Mouse (Mus musculus) monocyte, adult 5-6 weeks (primary cell): ENCODE data around the gene Olfr667. TPM values are rescaled to one million over a fixed set of nuclear protein-coding genes. Genes with fewer than 3 reads are reported as not detected.

ENCODE experiments used
- ATAC-seq: fragments of 153-309, 156-312 bp; replicated peaks from 2 replicates; pipeline ENCODE4 v1.8.0; 2017; ENCODE audit warnings: mild to moderate bottlenecking; ENCODE audit not compliant: low TSS enrichment, insufficient number of reproducible peaks, severe bottlenecking, poor library complexity, low FRiP score
- total RNA-seq: library from RNA; stranded (forward); fragments of 200-1000, 200-491, 200-594 nt; gene quantifications from 3 replicates; pipeline ENCODE4 v1.2.3, GENCODE M21; 2017

The Olfr667 gene
- total RNA-seq = not detected in 3 replicates

DNA sequence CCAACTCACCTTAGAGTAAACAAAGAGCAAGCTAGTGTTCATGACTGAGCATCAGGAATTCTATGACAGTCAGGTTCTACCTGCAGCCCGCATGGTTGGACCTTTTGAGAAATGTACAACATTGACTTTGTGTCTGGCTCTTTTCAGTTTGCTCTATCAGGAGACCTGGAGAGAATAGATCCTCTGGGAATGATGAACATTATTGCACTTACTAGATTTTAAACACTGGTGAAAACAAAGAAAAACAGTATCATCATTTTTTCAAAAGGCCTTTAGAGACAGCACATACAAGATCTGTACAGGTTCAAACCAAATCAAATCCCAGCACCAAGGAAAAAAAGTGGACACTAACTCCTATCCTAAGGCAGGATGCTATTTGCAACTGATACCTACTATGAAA is at the start of gene Olfr667:
Gene Olfr667, minus strand, starts transcription at position 101 of the 400 bp plus-strand sequence.
- no peak for ATAC-seq

DNA sequence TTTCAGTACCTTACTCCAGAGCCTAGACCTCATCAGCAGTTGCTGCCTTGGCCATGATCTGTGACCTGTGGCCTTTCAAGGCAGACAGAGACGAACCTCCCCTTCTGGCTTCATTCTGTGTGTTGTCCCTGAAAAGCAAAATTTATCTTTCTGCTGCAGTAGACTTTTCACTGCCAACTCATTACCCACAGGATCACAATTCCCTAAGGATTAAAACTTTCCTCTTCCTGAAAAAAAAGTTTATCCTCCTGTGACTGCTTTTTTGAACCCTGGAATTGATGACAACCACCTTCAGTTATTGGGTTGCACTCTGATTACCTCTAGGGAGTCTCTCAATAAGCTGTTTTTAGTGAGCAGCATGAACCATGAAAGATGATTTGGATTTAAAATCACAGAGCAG is 41.2 kb upstream of the Olfr667 start, which contains the start of gene Olfr670:
Gene Olfr670, minus strand, starts transcription at position 101 of the 400 bp plus-strand sequence.
- no peak for ATAC-seq

DNA sequence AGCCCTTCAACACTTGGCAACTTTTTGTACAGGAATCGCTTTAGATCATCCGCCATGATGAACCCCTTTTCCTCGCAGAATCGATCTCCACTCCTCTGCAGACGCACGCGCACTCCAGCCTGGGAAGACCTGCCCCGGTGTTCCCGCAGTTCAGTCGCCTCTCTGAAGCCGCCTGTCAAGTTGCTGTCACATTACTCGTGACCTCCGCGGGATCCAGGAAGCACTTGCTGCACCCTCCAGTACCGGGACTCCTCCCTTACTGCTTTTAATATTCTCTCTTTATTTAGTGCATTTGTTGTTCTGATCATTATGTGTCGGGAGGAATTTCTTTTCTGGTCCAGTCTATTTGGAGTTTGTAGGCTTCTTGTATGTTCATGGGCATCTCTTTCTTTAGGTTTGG is 29.0 kb upstream of the Olfr667 start:
- peak; percentile 73; the same call in 1 of the 2 replicates for ATAC-seq

DNA sequence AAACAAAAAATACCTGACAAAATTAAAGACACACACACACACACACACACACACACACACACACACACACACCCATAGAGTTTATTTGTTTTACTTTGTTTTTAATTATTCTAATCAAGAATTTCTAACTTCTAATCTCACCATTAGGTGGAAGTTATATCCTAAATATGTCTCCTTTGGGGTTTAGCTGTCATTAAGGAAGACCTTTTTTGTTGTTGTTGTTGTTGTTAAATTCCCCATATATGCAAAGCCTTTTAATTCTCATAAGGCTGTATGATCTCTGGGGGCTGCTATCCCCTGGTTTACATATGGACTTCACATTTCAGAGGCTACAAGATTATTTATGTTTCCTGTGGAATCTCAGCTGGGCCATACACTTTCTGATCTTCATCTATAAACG is 12.7 kb upstream of the Olfr667 start, which contains the start of gene Olfr669:
Gene Olfr669, plus strand, starts transcription at position 301 of the 400 bp plus-strand sequence.
- no peak for ATAC-seq

DNA sequence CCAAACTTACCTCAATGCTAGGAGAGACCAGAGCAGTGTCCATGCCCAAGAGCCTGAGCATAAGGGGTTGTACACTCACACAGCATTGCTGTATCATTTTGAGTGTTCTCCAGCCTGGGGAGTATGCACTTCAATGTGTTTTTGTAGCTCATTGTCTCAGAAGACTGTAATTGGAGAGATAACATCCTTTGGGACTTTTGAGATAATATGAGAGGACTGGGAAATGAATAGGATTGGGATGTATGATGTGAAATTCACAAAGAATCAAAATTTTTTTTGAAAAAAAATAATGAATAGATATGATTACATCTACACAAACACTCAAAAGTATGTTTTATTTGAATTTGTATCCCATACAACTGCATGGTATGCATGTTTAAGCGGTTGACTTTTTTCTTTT is 6.7 kb upstream of the Olfr667 start, which contains the start of gene Olfr668:
Gene Olfr668, minus strand, starts transcription at position 101 of the 400 bp plus-strand sequence.
- no peak for ATAC-seq

DNA sequence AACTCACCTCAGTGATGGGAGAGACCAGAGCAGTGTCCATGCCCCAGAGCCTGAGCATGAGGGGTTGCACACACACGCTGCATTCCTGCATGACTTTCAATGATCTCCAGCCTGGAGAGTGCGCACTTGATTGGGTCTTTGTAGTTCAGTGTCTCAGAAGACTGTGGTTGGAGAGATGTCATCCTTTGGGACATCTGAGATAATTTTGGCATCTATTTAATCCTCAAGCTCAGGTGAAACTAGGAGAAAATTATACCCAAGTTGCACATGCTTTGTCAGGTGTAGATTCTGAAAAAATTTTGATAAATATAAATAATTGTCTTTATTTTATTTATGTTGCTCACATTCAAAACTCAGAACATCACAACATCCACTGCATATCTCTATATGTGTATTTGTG is 25.4 kb downstream of the Olfr667 start, which contains the start of gene Olfr666:
Gene Olfr666, minus strand, starts transcription at position 101 of the 400 bp plus-strand sequence.
- no peak for ATAC-seq

DNA sequence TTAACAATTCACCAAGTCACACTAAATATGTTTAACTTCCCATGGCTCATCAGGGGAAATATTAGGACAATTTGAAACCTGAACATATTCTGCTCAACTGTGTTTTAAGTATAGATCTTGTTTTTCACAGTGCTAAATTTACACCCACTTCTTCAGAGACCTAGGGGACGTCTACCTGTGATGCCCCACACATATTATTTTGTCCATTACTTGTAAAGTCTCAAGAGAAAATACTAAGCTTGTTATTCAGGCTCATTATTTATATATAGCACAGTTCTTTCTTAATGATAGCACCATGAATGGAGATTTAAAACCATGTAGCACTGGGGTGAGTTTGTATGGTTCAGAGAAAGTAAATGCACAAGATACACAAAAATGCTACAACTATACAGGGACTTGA is 43.6 kb downstream of the Olfr667 start, which contains the start of gene Olfr665:
Gene Olfr665, plus strand, starts transcription at position 301 of the 400 bp plus-strand sequence.
- ATAC-seq = no peak

Other genes starting within 250 kb of the Olfr667 start
- gene Olfr661, start 235.0 kb downstream of the Olfr667 start, total RNA-seq = not detected in 3 replicates
- not detected in 3 replicates for gene Usp17le, start 144.0 kb downstream of the Olfr667 start, total RNA-seq
- not detected in 3 replicates for gene Usp17lb, start 78.9 kb downstream of the Olfr667 start, total RNA-seq
- gene Usp17la, start 64.5 kb downstream of the Olfr667 start, total RNA-seq = not detected in 3 replicates
- not detected in 3 replicates for gene Olfr665, start 43.5 kb downstream of the Olfr667 start, total RNA-seq
- not detected in 3 replicates for gene Olfr666, start 25.5 kb downstream of the Olfr667 start, total RNA-seq
- not detected in 3 replicates for gene Olfr668, start 6.6 kb upstream of the Olfr667 start, total RNA-seq
- gene Olfr669, start 12.8 kb upstream of the Olfr667 start, total RNA-seq = not detected in 3 replicates
- not detected in 3 replicates for gene Olfr670, start 41.1 kb upstream of the Olfr667 start, total RNA-seq
- gene Olfr671, start 57.6 kb upstream of the Olfr667 start, total RNA-seq = not detected in 3 replicates
- not detected in 3 replicates for gene Olfr672, start 80.5 kb upstream of the Olfr667 start, total RNA-seq
- not detected in 3 replicates for gene Olfr675, start 107.0 kb upstream of the Olfr667 start, total RNA-seq
- not detected in 3 replicates for gene Olfr676, start 111.2 kb upstream of the Olfr667 start, total RNA-seq
- gene Olfr677, start 129.9 kb upstream of the Olfr667 start, total RNA-seq = not detected in 3 replicates
- gene Olfr678, start 143.0 kb upstream of the Olfr667 start, total RNA-seq = not detected in 3 replicates
- gene Olfr679, start 159.7 kb upstream of the Olfr667 start, total RNA-seq = not detected in 3 replicates
- not detected in 3 replicates for gene Olfr680-ps1, start 171.3 kb upstream of the Olfr667 start, total RNA-seq
- gene Olfr681, start 195.4 kb upstream of the Olfr667 start, total RNA-seq = not detected in 3 replicates
- gene Olfr683, start 225.5 kb upstream of the Olfr667 start, total RNA-seq = not detected in 3 replicates
- gene Olfr684, start 242.2 kb upstream of the Olfr667 start, total RNA-seq = not detected in 3 replicates